Mouse (Mus musculus) left cerebral cortex, postnatal 10 days (tissue): ENCODE measurements at regions not wholly inside any gene's neighbourhood (a gene's known extent, or its start where the extent isn't known, plus 50 kb on each side); places are given as distances from the start of the nearest gene placed in this dataset.

ENCODE experiments used
- DNase-seq, 2 experiments: peaks; one replicate each; pipeline ENCODE4 v3.0.0; 2021 to 2022; ENCODE audit warnings: low spot score in 2 of 2, mixed read lengths in 1 of 2; ENCODE audit errors: extremely low spot score in 1 of 2
- intact Hi-C: fragments of 180-260 bp; cut with DNase I; formaldehyde crosslinking; loops from one replicate; pipeline ENCODE4 v1.15.1; 2025

DNA sequence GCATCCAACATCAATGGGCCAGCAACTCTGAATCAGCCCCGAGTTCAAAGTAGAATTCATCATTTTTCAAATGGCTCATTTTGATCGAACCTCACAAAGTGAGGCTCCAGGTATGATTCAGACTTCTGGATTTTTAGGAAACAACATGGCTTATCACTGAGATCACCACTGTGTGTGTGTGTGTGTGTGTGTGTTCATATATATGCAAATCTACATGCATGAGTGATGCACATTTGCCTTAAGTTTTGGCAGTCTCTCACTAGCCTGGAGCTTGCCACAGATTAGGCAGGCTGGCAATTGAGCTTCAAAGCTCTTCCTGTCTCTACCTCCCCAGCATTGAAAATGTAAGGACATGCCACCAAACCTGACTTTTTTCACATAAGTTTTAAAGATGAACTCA lies 195.1 kb upstream of the Mindy3 start:
- DNase-seq, result no peak
- intact Hi-C loops, result no loop called here

DNA sequence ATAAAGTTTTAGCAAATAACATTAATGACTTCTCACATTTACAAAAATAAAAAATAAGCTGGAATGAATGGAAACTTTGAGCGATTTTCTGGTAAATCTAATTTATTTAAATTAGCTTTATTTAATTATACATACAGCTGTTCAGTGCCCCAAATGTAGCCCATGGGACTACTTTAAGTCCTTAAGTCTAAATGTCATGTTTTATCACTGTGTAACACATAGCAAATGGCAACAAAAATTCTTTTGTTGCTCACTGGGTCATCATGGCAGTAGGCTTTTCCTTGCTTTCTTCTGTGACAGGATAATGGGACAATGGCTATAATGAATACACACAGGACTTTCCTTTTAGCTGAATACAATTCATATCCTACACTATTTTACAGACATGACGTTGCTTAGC lies 194.6 kb upstream of the Mindy3 start:
- DNase-seq, result no peak
- intact Hi-C loops, result no loop called here

GRCm38 (mm10) chr2:12582566-12582965 lies 163.3 kb upstream of the Mindy3 start:
- DNase-seq, result no peak
- intact Hi-C loops, result no loop called here

DNA sequence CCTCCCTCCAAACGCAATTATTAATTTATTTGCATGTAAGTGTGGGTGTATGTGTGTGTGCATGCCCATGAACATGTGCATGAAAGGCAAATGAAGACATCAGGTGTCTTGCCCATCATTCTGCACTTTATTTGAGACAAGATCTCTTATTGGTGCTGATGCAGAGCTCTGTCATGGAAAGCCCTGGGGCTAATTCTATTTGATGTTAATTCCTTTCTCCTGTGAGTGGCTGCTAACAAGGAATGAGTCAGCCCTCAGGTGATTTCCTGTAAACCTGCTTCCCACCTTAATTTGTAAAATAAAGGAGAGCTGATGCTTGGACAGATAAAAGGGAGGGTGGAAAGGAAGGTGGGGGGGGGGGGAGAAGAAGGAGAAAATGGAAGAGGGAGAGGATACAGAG lies 138.5 kb upstream of the Mindy3 start:
- no peak for DNase-seq
- intact Hi-C loops, result no loop called here

- no peak for DNase-seq
- intact Hi-C loops, result no loop called here
Measured at GRCm38 (mm10) chr2:12522411-12522810, 103.1 kb upstream of the Mindy3 start.

DNA sequence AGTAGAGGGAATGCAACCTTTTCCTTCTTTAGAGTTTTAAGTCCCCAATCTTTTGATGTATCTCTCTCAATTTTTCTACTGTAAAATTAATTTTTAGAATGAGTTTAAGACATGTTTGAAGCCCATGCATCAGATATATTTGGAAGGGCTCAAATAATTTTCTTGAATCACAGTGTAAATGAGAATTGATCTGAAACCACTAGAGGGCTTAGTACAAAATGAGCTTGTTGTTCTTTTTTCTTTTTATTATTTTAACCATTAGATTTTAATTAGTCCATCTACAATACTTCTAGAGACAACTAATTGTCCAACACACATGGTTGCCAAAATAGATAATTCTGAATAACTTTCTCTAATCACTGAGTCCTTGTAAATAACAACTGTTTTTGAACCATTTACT lies 102.5 kb upstream of the Mindy3 start:
- intact Hi-C loops, result no loop called here
- DNase-seq, result no peak

GRCm38 (mm10) chr2:12492369-12492768 lies 73.1 kb upstream of the Mindy3 start:
- intact Hi-C loops, result no loop called here

GRCm38 (mm10) chr2:12469440-12470339 lies 50.4 kb upstream of the Mindy3 start:
- intact Hi-C loops, result loop anchor here (10.0 kb wide), 1 partner anchor 235 kb away; no protein-coding TSS in a partner anchor

More at GRCm38 (mm10) chr2:12492369-12492768, 73.1 kb upstream of the Mindy3 start:
- DNase-seq, result no peak

More at GRCm38 (mm10) chr2:12469440-12470339, 50.4 kb upstream of the Mindy3 start:
- DNase-seq, result no peak
